Mouse (Mus musculus) ES-CJ7 (cell line): ENCODE results near the gene Gm20479.

Source experiments
- DNase-seq: peaks from one replicate; pipeline ENCODE4 v3.0.0; 2011; ENCODE audit warnings: low read depth, low spot score

The Gm20479 gene

GRCm38 (mm10) chr7:27334405-27334911, 22.8 kb downstream of the Gm20479 start:
- DNase-seq = no peak

- DNase-seq = peak; percentile 51
These were observed 23.8 kb downstream of the Gm20479 start for GRCm38 (mm10) chr7:27333316-27333941.

GRCm38 (mm10) chr7:27332353-27333199, 24.6 kb downstream of the Gm20479 start:
- peak; percentile 93 for DNase-seq

- peak; percentile 51 for DNase-seq
These were observed 25.4 kb downstream of the Gm20479 start for GRCm38 (mm10) chr7:27331854-27332253.

DNA sequence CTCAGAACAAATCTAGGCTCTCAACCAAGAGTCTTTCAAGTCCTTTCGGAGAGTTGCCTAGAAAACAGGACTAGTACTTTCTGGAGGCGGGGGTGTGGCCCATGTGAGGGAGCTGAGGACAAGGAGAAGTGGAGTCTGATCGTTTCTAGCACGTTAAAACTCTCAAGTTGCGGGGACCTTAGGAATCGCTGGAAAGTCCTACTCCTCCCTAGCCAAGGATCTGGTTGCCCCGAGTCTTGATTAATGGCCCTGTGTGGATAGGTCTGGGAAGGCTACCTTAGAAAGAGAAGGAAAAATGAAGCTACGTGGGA, 25.7 kb downstream of the Gm20479 start:
- DNase-seq = no peak

DNA sequence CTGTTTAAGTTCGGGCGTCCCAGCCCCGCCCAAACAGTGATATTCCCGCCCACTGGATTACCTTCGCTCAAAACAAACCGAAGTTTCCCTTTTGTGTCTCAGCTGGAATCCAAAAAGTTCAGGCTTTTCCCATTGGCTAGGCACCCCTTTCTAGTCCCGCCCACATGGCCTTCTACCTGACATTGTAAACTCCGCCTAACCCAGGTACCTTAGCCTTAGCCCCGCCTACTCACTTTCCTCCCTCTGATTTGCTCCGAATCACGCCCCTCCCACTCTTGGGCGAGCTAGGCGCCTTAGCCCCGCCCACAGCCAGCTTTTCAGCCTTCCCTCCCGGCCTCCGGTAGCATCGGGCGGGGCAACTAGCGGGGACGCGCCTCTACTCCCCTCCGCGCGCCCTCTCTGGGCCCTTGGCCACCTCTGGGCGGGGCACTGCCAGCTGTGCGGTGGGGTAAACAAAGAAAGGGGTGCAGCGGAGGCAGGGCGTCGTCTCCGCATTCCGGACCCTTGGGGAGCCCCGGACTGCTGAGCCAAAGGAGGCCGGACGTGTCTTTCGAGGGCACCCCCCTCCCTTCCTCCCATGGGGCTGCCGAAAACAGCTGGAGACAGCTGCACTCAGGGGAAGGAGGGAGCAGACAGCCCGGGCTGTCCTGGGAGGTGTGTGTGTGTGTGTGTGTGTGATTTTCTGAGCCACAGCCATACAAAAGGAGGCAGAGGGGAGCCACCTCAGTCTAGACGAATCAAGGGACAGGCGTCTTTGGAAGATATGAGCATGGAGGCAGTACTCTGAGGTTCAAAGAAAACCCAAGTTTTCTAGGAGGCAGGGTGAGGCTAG, 26.3 kb downstream of the Gm20479 start:
- peak; percentile 100 for DNase-seq

DNA sequence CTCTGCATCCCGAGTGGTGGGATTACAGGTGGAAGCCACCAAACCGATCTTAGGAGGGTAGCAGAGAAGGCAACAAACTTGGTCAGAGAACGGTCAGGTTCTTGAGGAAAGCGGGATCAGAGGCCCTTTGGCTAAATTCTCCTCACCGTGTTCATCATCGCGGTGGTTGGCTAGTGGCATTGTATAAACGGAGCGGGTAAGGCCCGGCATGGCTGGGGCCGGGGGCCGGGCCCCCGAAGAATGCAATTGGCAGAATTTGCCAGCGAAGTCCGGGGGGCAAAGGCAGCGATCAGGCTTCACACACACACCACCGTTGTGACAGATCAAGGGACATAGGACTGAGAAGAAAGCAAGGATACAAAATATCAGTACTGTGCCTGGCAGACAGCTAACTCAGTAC, 27.2 kb downstream of the Gm20479 start:
- no peak for DNase-seq

DNA sequence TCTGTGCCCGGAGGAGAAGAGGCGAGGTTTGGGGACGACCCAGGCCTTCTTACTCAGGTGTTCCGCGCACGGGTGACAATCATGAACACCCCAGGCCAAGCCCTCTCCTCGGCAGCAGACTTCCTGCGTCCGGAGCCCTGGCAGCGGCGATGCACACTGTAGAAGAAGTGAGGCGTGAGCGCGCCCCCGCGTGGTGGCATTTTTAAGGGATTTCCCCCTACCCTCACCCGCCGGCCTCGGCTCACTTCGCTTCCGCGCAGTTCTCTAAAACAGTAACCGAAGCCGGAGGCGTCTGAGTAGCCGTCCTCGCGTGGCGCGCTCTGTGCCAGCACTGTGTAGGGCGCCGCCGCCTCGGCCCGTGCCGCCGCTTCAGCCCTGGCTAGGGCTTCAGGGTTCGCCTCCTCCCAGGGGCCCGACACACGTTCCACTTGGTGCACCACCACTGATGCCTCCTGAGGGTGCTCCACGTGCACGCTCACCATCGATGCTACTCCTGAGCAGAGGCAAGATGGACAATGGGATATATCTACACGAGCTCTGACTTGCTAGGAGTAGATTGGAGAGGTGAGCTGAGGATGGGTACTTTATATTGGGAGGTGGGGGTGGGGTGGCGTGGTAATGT, 27.8 kb downstream of the Gm20479 start:
- DNase-seq = peak; percentile 88

DNA sequence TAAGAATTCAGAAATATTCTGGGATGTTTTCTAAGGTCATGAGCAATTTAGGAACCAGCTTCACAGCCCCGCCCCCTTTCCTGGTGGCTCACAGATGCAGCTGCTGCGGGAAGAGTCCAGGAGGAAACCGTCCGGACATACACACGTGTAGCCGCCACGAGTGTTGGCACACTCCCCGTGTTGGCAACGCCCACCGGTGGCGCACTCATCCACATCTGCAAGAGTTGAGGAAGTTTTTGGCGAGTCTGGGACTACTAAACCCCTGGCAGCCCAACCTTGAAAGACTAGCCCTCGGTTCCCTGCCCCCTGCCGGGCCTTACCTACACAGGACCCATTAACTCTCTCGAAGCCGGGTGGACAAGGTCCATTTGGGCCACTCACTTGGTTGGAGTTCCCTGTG, 28.6 kb downstream of the Gm20479 start:
- DNase-seq = no peak

DNA sequence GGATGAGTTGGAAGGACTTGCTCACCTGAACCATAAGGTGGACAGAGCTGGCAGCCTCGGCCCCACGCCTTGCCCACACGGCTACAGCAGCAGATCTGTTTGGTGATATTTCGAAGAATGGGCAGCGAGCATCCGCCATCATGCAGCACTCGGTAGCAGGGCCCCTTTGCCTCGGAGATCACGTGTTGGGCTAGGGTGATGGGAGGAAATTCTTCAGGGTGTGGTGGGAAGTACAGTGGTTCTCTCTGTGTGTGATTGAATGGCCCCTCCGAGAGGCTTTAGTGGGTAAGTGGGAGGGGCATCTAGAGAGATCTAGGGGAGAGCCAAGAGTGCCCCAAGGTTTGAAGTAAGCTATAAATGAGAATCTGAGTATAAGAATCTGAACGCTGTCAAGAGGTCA, 29.1 kb downstream of the Gm20479 start:
- DNase-seq = peak; percentile 66

DNA sequence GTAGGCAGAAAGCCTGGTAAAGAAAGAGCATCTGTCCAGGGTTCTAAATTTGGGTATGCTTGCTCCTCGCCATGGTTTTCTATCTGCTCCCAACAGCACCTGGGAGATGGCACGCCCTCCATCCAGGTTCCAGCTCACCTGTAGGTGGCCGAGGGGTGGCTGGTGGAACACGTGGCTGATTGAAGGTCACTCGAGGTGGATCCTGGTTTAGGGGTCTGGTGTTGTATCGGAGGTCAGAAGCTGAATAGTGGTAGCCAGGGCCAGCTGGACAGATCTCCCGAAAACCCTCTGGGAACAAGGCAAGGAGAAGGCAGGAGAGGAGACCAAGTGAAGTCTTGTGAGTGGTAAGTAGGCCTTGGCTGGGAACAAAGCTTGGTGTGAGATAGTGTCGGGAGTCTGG, 29.7 kb downstream of the Gm20479 start:
- no peak for DNase-seq

DNA sequence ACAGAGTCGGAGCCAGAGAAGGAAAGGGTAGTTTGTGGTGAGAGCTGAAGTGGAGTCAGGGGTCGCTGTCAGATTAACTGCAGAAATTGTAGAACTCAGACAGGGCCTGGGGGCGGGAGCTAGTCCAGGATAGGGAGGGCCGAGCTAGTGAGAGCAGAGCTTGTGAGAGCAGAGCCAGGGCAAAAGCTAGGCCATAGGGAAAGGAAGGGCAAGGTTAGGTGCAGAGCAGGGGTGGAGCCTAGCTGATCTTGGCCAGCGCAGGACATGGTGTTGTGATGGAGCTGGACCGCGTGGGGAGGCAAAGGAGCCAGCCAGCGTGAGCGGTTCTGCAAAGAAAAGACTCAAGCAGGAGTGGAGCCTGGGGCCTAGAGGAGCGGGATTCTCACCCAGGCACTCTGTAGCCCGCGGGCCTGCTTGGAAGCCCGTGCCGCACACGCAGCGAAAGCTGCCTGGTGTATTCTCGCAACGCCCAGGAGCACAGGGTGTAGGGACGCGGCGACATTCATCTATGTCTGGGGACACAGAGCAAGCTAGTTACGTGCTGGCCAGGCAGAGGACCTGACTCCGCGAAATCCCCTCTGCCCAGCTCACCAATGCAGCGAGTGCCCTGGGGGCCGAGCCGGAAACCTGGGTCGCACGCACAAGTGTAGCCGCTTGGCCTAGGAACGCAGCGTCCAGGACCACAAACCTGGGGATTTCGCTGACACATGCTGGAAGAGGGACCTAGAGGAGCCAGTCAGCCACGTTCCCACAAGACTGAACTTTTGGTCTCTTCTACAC, 30.9 kb downstream of the Gm20479 start:
- DNase-seq = peak; percentile 82

GRCm38 (mm10) chr7:27325697-27326096, 31.5 kb downstream of the Gm20479 start:
- peak; percentile 78 for DNase-seq

DNA sequence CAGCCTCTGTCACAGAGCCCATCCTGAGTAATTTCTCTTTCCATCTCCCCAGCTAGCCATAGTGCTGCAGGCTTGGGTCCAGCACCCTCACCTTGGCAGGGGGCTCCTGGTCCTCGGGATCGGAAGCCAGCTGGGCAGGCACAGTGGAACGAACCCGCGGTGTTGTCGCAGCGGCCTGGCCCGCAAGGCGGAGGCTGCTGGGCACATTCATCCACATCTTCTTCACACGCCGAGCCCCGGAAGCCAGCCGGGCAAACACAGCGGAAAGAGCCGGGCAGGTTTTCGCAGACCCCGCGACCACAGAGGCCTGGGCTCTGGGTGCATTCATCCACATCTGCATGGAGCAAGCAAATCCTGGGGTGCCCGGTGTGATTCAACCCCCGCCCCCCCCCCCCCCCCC, 32.3 kb downstream of the Gm20479 start:
- DNase-seq = no peak

GRCm38 (mm10) chr7:27324161-27324560, 33.1 kb downstream of the Gm20479 start:
- DNase-seq = no peak

DNA sequence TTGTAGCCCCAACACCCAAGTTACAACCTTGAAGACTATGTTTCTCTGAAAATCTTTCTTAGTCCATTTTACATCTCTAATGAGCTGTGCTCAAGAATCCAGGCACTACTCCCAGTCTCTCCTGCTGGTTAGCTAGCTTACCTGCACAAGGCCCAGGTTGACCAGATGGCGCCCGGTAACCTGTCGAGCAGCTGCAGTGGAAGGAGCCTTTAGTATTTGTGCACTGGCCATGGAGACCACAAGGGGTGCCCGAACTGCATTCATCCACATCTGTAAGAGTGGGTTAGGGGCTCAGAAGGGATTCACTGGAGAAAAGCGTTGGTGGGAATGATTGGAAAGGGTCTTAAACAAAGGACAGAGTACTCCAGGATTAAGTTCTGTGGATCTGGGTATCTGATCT, 34.2 kb downstream of the Gm20479 start:
- no peak for DNase-seq

DNA sequence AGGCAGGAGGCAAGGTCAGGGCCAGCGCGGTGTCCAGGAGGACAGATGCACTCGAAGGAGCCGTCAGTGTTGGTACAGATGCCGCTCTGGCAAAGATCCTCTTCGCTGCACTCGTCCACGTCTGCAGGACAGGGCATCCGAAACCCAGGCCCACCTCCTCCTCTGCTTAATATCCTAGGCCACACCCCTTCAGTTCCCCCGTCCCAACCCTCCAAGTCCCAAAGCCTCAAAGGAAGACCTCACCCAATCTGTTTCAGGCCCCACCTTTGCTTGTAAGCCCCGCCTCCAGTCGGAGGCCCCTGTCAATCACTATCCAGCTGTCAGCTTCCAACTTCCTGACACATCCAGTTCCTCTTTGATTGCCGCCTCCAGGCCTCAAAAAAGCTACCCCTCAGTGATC, 34.9 kb downstream of the Gm20479 start:
- peak; percentile 86 for DNase-seq

DNA sequence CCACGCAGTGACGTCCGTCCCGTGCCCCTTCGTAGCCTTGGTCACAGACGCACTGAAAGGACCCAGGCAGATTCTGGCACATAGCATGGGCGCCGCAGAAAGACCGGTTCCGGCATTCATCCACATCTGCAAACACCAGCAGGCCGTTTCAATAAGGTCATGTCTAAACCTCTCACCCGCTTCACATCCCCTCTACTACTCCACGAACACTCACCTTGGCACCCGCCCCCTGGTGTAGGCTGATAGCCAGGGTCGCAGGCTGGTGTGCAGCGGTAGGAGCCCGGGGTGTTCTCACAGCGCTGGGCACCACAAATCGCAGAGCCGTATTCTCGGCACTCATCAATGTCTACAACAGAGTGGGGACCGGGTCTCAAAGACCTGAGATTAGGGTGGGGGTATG, 37.8 kb downstream of the Gm20479 start:
- DNase-seq = no peak

- DNase-seq = no peak
These were observed 41.3 kb downstream of the Gm20479 start for GRCm38 (mm10) chr7:27315958-27316357.

GRCm38 (mm10) chr7:27314393-27314792, 42.8 kb downstream of the Gm20479 start:
- DNase-seq = no peak
